Mouse (Mus musculus) neutrophil, adult 5-6 weeks (primary cell): Measurements from ENCODE around the gene Ostf1. TPM values are rescaled to one million over a fixed set of nuclear protein-coding genes. Genes with fewer than 3 reads are reported as not detected.

ENCODE experiments used
- ATAC-seq: fragments of 151-379, 151-347 bp; 2 replicates; pipeline ENCODE4 v1.8.0; 2017; ENCODE audit warnings: mild to moderate bottlenecking, moderate TSS enrichment; ENCODE audit not compliant: insufficient number of reproducible peaks, poor library complexity, low FRiP score, severe bottlenecking; ENCODE audit errors: extremely low read depth
- total RNA-seq: library from RNA; stranded (forward); fragments of 200-1000 nt; gene quantifications from 2 replicates; pipeline ENCODE4 v1.2.3, GENCODE M21; 2017

Gene Ostf1
- total RNA-seq, 1 experiment from 2014 or later = 401 TPM

DNA sequence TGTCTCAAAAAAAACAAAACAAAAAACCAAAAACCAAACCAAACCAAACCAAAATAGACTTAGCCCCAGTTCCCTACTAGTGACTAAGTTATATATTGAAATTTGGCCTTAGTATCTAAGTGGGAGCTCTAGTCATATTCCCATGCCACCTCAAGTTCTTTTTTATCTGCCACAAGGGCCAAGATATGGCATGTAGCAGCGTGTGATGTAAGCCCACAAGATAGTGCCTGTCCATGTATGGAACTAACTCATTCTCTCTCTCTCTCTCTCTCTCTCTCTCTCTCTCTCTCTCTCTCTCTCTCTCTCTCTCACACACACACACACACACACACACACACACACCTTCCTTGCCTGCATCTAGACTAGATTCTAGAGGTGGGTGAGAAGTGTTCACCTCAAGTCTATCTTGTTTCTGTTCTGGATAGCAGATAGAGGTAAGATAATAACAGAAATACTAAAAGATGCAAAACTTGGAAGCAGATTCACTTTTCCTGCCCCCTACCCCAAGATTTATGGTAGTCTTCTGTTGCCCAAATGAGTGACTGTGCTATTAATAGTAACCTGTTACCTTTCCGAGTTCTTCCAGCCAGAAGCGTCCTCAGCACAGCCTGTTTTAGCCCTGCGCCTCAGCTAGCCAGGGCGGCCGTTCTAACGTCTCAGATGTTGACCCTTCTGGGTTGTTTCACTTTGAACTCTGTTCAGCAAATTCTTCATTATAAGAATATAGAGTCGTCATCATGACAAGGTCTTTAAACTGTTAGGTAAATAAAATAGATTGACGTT, 16.3 kb upstream of the Ostf1 start:
- ATAC-seq = no peak

DNA sequence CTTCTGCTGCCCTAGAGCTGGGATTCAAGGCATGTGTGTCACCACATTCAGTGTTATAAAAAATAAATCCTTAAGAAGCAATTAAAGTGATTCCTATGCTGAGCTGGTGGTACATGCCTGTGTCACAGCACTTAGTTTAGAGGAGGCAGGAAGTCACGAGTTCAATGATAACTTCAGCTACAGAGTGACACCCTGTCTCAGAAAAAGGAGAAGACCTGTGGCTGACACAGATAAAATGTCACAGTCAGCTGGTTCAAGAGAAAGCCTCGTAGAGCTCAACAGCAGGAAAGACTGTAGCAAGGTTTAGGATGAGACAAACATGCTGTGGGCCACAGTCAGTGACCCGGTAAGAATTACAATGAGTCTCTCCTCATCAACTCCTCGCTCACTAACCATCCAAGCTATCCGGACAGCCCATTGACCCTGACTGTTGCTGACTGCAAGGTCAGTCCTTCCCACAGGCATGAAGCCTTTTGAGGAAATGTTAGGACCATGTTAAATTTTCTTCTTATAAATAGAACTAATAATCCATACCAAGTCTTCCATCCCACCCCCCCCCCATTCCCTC, 15.3 kb upstream of the Ostf1 start:
- ATAC-seq = no peak

DNA sequence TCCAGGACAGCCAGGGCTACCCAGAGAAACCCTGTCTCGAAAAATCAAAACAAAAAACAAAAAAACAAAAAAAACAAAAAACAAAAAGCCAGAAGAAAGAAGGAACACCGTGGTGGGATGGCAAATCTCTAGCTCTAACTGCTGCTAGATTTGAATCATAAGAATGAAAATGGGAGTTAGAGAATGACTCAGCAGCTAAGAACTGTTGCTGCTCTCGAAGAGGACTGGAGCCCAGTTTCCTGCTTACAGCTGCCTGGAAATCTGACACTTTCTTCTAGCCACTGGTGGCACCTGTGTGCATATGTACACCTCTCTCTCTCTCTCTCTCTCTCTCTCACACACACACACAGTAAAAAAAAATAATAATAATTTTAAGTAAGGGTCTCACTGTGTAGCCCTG, 14.8 kb upstream of the Ostf1 start:
- ATAC-seq = no peak

DNA sequence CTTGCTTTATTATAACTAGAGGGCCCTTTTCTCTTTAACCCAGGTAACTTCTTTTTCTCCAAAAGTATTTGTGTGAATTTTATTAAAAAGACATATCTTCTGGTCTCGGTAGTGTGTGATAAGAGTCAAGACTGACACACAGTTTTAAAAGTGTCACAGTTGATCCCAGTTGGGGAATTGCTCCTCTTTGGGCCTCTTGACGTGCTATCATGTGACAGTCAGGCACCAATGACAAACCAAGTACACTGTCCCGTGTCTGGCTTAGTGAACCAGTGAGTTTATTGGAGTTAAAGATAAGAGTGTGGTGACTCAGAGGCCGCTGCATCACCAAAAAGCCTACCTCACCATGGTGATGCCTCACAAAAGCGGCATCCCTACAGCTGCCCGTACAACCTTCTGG, 12.5 kb upstream of the Ostf1 start:
- no peak for ATAC-seq

DNA sequence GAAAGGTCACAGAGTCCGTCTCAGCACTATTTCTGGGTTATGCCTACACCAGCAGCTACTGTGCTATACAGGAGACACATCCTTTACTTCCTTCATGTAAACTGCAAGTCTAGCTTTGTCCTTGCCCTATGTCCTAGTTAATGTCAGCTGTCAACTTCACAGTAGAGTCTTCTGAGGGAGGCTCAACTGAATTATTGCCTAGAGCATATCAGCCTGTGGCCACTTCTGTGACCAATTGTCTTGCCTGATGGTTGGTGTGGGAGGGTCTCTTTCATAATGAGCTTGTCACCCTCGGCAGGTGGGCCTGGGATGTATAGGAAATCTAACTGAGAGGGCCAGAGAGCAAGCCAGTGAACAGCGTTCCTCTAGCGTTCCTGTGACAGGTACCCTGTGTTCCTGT, 11.8 kb upstream of the Ostf1 start:
- ATAC-seq = no peak

DNA sequence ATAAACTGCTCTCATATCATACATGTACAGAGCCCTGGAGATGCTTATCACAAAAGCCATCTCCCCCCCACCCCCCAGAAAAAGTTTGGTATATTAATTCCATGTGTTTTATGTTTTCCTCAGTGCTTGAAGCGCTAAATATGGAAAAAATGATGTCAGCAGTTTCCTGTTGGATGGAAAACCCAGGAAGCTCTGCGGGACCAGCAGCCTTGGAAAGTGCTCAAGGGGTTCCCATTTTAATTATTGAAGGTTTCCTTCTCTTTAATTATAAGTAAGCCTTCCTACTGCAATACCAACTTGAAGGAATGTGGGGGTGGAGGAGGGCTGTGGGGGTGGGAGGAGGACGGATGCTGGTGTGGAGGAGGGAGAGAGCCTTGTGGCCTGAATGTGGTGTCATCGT, 9.4 kb upstream of the Ostf1 start:
- no peak for ATAC-seq

DNA sequence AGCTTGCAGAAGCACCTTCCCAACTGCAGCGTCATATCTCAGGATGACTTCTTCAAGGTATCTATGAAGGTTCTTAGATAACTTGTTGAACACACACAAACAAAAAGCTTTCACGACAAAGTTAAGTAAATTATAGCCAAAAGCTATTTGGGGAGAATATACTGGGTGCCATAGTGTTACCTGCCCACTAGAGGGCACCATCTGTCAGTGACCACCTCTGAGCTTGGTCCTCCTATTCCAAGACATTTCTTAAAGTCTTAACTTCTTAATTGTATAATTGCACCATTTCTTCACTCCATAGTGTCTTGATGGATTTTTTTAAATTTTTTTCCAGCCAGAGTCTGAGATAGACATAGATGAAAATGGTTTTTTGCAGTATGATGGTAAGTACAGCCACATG, 7.9 kb upstream of the Ostf1 start:
- ATAC-seq = no peak

DNA sequence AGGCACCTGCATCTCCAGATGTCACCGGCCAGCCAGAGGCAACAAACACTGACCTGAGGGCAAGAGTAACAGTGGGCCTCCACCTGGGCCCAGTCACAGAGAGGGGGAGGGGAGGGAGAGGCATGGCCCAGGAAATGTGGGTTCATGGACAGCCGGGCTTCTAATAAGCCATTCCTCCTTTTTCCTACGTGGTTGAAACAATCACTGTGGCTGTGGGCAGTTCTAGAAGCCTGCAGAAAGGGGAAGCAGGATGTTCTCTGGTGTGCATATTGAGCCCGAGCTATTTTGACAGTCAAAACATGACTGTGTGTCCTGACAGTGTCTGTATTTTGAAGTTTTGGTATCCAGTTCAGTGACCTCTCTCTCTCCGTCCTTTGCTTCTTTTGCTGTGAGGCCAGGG, 7.3 kb upstream of the Ostf1 start:
- 0 out of 2 replicates have a peak, but pooled peaks have one; percentile 19 for ATAC-seq

DNA sequence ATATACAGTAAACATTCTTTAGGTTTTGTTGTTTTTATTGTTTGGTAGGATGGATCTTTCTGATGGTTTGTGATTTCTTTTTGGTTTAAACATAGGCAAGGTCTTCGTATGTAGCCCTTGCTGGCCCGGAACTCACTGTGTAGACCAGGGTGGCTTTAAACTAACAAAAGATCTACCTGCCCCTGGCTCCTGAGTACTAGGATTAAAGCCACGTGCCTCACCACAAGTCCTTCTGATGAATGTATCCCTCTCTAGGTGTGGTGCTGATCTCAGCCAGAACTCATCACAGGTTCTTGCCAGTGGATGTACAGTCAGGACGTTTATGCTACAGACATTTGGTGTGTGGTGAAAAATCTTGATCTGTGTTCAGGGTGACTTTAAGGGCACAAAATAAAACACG, 6.3 kb upstream of the Ostf1 start:
- no peak for ATAC-seq

DNA sequence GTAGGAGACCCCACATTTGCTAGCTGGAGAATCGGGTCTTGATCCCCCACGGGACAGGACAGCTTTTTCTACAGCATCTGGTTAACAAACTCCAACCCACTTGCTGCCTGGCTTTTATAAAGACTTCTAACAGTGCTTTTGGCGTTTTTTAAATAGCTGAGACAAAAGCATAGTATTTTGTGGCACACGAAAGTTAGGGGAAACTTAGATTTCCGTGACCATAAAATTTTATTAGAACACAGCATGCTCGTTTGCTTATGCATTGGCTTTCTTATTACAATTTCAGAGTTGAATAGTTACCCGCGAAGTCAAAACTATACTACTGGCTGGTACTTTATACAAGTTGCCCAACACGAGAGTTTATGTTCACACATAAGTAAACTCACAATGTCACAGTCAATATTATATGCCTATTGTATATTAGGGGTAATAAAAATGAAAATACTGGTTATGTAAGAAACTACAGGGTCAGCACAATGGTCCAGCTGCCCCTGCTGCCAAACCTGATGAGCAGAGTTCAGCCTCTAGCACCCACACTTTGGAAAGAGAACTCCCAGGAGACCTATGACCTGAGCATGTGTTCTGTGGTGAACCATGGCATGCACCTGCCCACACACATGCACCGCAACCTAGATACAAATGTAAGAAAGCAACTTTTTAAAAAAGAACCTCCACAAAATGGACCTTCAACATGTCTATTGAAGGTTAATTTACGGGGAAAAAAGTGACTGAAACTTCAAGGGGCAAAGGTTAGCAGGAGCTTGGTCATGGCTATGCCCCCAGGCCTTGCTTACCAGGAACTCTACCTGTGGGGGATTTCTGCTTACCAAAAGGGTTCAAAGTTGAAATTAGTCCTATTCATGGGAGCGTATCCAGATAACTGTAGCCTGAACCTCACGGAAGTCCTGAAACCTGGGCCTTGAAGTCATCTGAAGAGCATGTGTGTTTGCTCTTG, 885 bp upstream of the Ostf1 start:
- no peak for ATAC-seq

DNA sequence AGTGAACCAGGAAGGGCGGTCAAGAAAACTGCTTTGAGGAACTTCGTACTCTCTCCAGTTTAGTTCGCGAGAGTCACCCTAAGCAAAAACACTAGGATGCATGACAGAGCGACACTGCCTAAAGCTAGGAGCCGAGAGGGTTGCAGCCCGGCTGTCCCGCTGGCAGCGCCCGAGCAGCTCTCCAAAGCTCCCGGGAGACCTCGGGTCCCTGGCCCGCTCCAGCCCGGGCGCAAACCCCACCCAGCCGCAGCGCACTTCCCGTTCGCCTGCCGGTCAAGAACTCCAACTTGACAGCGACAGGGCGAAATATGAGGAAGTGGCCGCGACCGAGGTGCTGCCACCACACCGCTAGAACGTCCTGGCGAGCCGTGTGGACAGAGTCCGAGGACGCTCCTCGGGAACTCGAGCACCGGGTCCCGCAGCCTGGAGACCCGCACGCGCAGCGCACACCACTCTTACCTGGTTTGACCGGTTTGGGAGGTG, 421 bp downstream of the Ostf1 start:
- peak; percentile 74 for ATAC-seq

DNA sequence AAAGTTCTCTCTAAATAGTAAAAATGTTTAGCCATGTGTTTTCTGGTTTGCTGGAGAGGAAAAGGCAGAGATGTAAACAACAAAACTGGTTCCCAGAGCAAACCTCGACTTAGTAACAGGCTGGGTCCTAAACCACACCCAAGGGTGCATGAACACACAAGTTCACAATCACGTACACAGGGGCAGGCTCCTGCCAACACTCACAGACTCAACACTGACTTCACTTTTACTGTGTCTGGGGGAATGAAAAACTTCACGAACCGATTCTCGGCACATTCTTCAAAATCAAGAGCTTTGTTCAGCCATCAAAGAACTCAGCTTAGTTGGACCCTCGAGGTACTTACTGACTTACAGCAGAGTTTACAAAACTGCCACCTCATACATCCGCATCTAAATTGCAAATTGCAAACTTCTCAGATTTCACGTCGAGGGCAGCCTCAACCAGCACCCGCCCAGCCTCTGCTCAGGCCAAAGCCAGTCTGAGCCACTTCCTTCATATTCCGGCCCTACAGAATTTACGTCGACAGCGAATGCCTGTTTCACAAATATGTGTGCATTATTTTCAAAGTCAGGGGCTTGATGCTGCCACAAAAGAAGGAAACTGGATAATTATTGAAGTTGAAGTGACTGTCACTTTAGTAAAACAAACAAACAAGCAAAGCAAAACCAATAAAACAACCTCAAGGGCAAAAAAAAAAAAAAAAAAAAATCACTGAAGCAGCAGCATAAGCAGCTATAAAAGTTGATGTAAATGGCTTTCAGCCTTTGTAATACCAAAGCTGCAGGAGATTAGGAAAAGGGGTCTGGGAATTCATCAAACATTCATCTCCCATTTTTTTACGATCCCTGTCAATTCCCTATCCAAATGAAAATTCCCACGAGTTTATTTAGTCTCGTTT, 1.2 kb downstream of the Ostf1 start:
- peak; percentile 29; the same call in 1 of the 2 replicates for ATAC-seq

DNA sequence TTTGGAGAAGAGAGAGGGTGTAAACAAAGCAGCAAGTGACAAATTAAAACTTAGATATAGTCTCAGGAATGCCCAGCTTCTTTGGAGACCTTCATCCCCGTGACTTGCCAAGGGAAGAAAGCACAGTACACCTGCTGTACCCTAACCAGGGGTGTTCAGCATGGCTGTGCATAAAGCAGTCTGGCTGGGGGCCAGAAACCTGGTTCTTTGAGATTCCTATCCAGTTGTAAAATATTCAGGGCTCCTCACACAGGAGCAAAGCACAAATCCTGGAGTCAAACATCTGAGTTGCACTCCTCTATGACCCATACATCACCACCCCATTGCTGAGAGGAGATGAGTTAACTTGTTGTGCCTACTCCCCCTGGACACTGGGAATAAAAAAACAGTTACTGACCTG, 2.0 kb downstream of the Ostf1 start:
- no peak for ATAC-seq

DNA sequence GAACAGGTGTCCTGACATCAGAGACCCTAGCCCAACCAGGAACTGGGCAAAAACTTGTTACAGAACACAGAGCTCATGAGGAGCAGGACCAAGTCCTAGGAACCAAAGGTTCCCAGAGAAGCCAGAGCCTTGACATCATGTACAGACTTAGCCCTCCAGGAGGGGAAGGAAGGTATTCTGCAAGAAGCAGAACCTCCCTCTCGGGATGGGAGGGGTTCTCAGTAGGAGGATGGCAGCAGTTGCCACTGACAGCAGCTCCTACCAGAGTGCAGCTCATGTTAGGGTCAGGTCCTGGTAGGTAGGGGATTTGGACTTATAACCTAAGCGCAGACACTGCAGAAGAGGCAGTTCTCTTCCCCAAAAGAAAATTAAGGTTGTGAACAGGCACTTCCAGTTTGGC, 7.7 kb downstream of the Ostf1 start:
- peak; percentile 34; the same call in 1 of the 2 replicates for ATAC-seq

DNA sequence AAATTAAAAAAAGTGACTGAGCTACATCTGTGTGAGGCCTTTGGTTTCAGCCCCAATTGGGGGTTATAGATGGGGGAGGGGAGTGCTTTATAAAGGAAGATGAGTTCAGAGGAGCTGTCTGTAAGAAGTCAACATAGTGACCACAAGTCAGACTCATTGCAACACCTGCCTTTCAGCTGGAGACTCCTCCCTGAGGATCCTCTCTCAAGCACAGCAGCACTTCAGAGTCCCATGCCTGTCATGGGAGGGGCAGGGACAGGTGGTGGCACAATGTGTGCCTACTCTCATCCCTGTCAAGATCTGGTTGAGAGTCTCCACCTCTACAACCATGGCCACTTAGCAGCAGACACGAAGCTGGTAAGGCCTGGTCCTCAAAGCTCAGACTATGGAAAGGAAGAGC, 11.9 kb downstream of the Ostf1 start:
- ATAC-seq = peak; percentile 40; the same call in 1 of the 2 replicates

DNA sequence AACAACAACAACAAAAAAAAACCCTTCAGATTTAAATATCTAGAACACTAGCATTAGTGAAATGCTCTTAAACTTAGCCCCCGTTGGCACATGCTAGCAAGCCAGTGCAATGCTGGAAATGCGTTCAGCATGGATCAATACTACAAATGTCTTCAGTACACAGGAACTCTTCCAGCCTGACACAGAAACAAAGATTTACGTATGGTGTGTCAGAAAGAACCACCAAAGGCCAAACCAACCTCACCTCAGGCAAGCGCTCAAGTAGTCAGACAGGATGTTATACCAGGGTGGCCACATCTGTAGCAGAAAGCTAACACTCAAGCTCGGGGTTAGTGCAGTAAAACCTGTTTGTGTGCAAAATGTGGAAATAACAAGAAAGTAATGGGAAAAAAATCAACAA, 12.6 kb downstream of the Ostf1 start:
- ATAC-seq = peak; percentile 34; the same call in 1 of the 2 replicates

DNA sequence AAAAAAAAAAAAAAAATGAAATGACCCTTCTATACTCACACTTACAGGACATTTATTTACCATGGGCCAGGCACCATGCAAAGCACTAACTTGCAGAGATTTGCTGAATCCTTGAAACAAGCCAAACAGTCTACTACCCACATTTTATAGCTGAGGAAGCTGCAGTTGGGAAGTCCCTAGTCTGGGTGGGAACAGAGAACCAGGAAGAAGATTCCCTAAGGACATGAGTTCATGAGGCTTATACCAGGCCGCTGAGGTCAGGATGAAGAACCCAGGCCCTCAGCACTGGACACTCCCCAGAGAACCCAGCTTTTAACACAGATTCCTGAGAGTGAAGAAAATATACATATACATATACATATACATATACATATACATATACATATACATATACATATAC, 14.1 kb downstream of the Ostf1 start:
- no peak for ATAC-seq

DNA sequence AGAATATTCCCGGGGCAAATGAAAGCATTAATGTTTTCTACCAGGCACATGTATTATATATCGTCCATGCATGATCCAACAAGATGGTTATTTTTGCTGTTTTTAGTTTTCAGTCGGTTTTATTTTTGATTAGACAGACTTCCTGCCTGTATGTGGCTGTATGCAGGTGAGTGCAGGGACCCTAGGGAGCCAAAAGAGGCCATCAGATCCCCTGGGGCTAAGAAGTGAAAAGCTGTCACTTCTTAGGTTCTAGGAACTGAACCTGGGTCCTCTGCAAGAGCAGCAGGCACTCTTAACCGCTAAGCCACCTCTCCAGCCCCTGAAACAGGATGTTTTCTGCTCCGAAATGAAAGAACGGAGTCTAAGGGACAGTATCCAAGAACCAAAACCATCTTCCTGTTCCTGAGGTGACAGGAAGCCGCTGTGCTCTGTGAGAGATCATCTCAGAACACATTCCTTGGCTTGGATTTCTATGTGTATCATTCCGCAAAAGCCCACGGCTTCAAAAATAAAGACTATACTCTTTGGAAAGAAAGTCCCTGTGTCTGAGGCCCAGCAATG, 15.9 kb downstream of the Ostf1 start:
- ATAC-seq = peak; percentile 35; the same call in 1 of the 2 replicates
